Mouse (Mus musculus) urinary bladder, postnatal 4 days (tissue): ENCODE results near the gene Hcst.

ENCODE experiments used
- DNase-seq, 2 experiments: peaks; one replicate each; pipeline ENCODE4 v3.0.0; 2021 to 2022; ENCODE audit warnings: low spot score in 2 of 2

The Hcst gene

DNA sequence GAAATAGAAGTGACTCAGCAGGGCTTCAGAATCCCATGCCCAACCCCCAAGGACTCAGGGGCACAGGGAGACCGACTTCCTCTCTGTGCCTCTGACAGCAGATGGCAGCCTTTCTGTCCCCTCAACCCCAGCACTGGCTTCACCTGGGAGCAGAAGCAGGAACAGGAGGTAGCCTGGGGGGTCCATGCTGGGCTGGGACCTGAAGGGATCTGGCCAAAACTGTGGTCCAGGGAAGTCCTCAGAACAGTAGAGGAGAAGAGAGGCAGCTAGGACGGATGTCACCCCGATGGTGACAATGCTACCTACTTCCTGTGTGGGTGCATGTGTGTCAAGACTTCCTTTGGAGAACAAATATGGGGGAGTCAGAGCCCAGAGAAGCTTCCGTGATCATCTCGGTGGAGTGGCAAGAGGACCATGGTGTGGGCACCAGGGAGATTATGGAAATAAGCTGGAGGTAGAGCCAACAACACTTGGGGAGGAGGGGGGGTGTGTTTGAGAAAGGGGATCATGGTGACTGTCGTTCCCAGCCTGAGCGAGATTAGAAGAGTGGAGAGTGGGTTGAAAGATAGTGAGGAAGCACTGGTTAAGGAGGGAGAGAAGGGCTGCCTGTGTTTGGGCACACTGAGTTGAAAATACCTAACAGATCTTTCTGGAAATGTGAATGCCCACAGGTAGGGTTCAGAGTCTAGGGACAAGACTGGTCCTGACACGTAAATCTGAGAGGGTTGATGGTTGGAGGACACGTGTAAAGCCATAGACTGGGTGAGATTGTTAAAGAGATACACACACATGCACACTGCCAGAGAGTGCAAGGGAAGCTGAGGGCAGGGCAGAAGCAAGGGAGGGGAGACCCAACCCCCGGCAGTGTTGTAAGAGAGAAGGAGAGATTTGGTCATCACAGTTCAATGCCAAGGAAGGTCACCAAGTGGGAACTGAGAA, at the start of gene Hcst:
Gene Hcst (minus strand): TSS at position 294 of the 939 bp plus-strand sequence.
- no peak for DNase-seq

DNA sequence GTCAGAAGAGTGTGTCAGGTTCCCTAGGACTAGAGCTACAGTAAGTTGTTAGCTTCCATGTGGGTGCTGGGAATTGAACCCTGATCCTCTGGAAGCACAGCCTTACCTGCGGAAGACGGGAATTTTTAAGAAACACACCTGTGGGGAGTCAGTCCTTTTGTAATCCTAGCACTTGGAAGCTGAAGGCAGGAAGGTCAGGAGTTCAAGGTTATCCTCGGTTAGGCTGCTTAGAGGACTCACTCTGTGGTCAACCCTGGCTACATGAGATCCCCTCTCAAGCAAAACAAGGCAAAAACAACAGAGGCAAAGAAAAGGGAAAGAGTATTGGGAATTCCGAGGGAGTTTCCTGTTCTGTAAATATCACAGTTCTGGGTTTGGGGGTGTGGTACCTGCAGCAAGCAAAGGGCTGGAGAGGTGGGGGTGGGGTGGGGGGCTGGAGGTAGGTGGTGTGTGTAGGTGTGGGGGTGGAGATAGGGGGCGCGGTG, 45.2 kb upstream of the Hcst start:
- DNase-seq, result no peak

- DNase-seq, result no peak
Observed at GRCm38 (mm10) chr7:30463996-30464395, 44.3 kb upstream of the Hcst start.

DNA sequence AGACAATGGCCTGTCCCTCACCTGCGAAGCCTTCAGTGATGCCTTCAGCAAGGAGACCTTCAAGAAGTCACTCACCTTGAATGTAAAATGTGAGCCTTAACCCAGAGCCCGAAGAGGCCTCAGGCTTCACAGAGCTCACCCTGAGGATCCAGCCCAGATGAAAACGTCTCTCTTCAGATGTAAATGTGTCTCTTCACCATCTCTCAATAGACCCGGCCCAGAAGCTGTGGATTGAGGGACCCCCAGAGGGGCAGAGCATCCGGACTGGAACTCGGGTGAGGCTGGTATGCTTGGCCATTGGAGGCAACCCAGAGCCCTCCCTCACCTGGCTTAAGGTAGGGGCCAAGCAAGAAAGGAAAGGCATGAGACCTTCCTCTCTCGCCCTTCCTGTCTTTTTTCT, 43.9 kb upstream of the Hcst start:
- DNase-seq, result no peak

DNA sequence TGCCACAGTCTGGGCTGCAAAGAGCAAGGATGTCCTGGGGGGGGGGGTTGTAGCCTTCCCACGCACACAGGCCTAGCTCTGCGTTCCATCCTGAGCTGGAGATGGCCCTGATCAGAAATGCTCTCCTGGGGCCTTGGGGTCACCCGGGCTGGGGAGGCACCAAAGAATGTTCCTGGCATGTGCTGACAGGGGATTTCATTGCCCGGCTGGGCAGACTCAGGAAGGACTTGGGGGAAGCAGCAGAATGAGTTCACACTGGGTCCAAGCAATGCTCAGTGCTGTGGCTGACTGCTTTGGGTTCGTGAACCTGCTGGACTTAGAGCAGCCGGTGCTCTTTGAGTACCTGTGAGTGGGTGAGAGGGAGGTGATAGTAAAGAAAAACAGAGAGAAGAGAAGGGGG, 39.8 kb upstream of the Hcst start:
- no peak for DNase-seq

DNA sequence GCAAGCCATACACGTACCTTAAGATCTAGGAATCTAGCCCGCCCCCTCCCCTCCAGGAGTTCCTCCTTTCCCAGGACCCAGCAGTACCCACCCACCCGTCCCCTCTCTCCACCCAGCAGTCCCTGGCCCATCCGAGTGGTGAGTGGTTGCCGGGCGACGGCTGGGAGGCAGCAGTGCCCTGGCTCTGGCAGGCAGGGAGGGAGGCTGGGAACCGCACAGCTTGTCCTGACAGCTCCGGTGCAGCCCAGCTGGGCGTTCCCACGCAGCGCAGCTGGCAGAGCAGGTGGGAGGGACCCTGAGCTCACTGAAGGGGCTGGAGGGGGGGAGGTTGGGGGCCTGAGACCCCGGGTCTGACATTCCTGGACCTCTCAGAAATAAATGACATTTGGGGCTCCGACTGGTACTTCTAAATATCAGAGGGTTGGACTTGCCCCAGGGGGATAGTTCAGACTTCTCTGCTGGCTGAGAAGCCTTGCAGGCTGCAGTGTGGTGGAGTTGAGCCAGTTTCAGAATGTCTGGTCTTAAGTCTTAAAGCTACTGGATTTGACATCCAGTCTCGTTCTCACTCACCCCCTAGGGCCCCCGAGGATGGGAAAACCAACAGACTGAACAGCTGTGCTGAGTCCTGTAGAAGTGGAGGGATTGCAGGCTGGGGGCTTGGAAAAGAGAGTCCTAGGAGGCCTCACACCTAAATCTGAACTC, 38.1 kb upstream of the Hcst start, which contains the start of the genes Kirrel2 and Nphs1:
Gene Kirrel2 (minus strand): TSS at position 62 of the 702 bp plus-strand sequence.
Gene Nphs1 (plus strand): TSS at position 687 of the 702 bp plus-strand sequence.
- DNase-seq, result no peak

DNA sequence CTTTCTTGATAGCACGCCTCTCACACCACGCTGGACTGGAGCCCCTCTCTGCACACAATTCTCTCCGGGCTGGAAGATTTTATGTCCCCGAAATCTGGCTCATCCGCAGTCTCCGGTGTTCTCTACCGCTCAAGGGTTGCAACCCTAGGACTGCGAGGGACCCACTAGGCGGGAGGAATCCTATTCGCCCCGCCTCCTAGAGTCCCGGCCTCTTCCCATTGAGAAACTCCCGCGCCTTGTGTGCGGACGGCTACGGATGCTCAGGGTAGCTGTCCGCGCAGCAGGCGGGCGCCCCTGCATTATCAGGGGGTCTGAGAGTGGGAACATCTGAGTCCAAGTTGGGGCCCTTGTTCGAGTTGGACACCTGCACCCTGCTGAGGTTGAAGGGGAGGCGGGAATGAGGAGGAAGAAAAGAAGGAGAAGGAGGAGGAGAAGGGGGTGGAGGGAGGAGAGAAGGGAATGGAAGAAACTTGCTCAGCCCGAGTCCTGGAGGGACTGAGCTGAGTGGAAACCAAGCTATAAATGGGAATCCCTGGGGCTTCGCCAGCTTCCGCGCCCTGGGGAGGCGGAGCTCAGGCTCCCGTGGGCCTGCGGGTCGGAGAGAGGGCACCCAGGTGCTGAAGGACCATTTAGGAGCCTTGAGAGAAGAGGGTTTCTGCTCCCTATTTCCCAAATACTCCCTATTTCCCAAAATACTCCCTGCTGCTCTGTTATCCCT, 37.4 kb upstream of the Hcst start:
- DNase-seq, result peak in 1 of 2 experiments; percentile 46

DNA sequence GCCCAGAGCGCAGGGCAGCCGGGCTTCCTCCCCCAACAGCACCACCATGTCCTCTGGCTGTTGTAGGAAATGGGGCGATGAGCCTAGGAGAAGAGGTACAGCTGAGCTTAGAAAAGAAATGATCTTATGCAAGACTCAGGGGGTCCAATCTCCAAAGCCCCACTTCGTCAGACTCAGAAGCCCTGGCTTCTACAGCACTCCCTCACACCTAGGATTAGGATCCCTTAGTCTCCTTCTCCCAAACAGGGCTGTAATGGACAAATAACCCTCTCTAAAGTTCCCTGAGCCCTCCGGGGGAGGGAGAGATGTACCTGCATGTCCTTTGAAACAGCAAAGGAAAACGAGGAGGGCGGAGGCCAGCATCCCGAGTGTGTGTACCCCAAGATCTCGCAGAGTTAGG, 36.8 kb upstream of the Hcst start:
- DNase-seq, result peak in 1 of 2 experiments; percentile 39

DNA sequence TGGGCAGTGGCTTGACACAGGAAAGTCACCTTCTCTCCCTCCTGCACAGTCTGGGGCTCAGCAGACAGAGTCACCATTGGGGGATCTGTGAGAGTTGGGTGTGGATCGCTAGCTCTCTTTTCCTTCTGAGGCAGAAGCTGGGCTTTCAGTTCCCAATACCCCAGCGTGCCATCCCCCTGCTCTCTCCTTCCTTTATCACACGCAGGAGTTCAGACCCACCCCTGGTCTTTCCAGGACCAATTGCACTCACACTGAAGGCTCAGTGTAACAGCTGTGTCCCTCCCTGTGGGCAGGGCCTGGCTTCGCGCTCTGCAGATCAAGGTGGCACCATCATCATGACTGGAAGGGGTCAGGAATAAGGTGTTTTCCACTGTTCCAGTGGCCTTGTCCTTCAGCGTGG, 34.6 kb upstream of the Hcst start:
- DNase-seq, result no peak

- no peak for DNase-seq
Observed at GRCm38 (mm10) chr7:30453766-30454165, 34.1 kb upstream of the Hcst start.

DNA sequence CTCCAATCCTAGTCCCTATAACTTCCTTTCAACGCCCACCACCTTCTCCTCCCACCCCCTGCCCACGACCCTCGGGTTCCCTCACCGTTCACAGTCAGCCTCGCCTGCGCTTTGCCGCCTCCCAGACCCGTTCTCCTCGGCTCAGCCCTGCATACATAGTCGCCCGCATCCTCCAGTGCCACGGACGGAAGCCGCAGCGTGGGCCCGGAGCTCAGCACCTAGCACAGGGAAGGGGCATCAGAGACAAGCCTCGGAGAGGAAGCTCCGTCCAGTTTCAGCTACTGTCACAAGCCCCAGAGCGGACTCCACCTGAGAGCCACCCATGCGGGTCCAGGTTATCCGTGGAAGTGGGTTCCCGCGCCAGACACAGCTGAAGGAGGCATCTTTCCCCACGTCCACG, 33.7 kb upstream of the Hcst start:
- no peak for DNase-seq

DNA sequence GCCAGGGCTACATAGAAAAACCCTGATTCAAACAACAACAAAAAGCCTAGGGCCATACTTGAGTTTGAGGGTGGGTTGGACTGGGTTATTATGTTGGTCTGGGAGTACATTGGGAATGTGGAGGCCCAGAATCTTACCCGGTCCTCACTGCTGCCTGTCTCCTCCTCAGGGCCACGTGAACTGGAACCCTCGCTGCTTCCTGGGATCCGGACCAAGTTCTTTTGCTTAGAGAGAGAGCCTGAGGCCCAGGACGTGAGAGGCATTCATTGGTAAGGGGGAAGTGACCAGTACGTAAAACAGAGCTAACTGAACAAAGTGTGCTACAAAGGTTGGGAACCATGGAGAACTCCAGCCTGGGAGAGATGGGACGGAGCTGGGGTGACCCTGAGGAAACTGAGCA, 30.6 kb upstream of the Hcst start:
- no peak for DNase-seq

DNA sequence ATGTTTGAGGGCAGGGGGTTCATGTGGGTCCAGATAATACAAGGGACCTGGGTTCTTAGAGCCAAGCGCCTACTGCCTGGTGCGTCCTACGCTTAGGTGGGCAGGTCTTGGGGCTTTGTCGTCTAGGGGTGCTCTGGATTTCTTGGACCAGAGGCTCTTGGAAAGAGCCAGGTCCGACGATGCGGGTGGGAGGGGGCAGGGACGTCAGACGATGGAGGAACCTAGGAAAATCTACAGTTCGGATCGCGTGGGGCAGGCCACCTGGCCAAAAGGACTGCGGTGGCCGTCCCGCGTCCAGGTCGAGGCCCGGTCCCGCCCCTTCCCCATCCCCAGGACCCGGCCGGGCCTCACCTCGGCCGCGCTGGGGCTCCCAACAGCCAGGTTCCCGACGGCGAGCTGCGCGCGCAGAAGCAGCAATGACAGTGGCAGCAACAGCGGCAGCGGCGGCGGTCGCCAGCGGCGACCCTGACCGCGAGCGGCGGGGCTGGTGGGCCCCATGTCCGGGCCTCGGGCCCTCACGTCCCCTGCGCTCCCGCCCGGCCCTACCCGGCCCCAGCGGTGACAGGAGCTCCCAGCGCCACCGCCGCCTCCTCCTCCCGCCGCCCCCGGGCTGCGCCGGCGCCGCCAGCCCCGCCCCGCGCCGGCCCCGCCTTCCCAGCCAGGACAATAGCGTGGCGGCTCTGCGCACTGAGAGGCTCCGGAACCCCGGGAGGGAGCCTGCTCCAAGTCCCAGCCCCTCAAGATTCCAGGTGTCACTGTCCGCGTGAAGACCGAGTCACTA, 25.5 kb upstream of the Hcst start, which contains the start of gene Aplp1:
Gene Aplp1 (minus strand): TSS at position 565 of the 781 bp plus-strand sequence.
- DNase-seq, result no peak

- peak in 1 of 2 experiments; percentile 38 for DNase-seq
Observed at GRCm38 (mm10) chr7:30444154-30444970, 24.7 kb upstream of the Hcst start.

DNA sequence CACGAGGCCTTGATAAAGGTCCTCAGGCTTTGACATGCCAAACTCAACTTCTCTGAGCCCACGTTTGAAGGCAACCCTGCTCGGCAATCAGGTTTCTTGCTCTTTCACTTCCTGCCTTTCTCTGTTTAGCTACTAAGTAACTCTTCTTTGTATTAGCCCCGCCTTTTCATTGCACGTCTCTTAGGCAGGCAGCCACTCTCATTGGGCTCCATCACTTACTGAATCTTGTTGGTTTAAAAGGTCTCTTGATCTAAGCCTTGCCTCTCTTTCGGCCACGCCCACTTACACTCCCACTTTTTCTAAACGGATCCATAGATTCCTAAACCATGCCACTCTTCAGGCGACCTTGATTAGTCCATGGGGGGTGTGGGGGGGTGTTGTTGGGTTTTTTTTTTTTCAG, 24.0 kb upstream of the Hcst start:
- no peak for DNase-seq

DNA sequence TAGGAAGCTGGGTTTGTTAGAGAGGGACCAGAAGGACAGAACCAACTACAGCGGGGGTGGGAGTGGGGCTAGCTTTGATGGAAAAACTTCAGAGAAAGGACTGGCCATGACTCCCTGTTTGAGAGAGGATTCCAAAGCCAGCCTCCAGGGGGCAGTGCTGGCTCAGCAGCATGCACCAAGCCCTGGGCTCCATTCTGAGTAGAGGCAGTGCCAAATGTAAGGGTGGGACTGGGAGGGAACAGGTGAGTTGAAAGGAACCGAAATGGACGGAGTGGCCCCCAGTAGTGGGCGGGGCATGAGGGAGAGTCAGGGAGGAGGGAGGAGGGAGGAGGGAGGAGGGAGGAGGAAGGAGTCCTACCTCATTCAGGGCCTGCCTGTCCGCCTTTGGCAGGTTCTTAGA, 21.0 kb upstream of the Hcst start:
- no peak for DNase-seq

DNA sequence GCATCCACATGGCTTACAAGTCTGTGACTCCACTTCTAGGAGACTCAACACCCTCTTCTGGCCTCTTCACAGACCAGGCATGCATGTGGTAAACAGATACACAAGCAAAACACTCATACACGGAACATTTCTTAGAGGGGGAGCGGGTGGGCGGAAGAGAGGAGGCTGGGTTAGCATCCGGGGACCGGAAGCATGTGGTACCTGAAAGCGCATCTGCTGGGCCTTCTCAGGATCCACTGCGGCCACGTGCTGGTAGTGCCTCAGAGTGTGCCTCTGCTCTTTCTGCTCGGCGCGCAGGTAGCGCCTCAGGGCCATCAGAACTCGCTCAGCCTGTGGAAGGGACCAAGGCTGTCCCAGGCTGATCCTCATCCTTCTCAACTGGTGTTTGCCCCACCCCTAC, 20.1 kb upstream of the Hcst start:
- no peak for DNase-seq

DNA sequence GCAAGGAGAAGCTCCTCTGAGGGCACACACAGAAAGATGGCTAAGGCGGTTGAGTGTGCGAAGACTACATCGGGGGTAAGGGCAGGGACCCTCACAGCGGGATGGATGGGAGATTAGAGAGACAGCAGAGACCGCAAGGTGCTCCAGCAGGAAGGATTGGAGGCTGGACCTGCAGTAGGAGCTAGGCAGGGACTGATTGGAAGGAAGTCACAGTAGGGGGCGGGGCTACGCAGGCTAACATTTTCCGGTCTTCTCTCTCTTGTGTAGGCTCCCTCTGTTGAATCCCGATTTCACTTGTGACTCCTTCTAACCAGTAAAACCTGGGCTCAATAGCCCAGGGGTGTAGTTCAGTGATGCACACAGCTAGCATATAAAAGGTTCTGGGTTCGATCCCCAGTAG, 17.2 kb upstream of the Hcst start:
- DNase-seq, result no peak

GRCm38 (mm10) chr7:30435156-30435555, 15.5 kb upstream of the Hcst start:
- no peak for DNase-seq

GRCm38 (mm10) chr7:30434701-30435100, 15.0 kb upstream of the Hcst start:
- no peak for DNase-seq
